Mouse (Mus musculus): ENCODE data around the gene Micu1.
"Not testable (repeated sequence)": the region's sequence is repeated elsewhere in the genome, so short reads cannot be mapped to it uniquely, and the experiment has no call there.

Gene Micu1

GRCm38 (mm10) chr10:59702207-59703032 is at the start of gene Micu1:
Micu1 (plus strand) TSS chr10:59702477.
- DNase-seq (ENCODE audit: extremely low read depth, low read depth, low spot score) = peak; percentile 45

- no peak for DNase-seq (ENCODE audit: extremely low read depth, low read depth, low spot score)
Observed at GRCm38 (mm10) chr10:59656799-59657198, 45.5 kb upstream of the Micu1 start.

GRCm38 (mm10) chr10:59664765-59665164 is 37.5 kb upstream of the Micu1 start:
- no peak for DNase-seq (ENCODE audit: extremely low read depth, low read depth, low spot score)

- DNase-seq (ENCODE audit: extremely low read depth, low read depth, low spot score) = no peak
Observed at GRCm38 (mm10) chr10:59665503-59666291, 36.6 kb upstream of the Micu1 start.

- DNase-seq (ENCODE audit: extremely low read depth, low read depth, low spot score) = no peak
Observed at GRCm38 (mm10) chr10:59667377-59667776, 34.9 kb upstream of the Micu1 start.

GRCm38 (mm10) chr10:59668491-59668890 is 33.8 kb upstream of the Micu1 start:
- no peak for DNase-seq (ENCODE audit: extremely low read depth, low read depth, low spot score)

- no peak for DNase-seq (ENCODE audit: extremely low read depth, low read depth, low spot score)
Observed at GRCm38 (mm10) chr10:59677836-59678235, 24.4 kb upstream of the Micu1 start.

GRCm38 (mm10) chr10:59679189-59679588 is 23.1 kb upstream of the Micu1 start:
- DNase-seq (ENCODE audit: extremely low read depth, low read depth, low spot score) = no peak

- not testable (repeated sequence) for DNase-seq (ENCODE audit: extremely low read depth, low read depth, low spot score)
Observed at GRCm38 (mm10) chr10:59685586-59685985, 16.7 kb upstream of the Micu1 start.

- no peak for DNase-seq (ENCODE audit: extremely low read depth, low read depth, low spot score)
Observed at GRCm38 (mm10) chr10:59687126-59687525, 15.2 kb upstream of the Micu1 start.

- DNase-seq (ENCODE audit: extremely low read depth, low read depth, low spot score) = no peak
Observed at GRCm38 (mm10) chr10:59689836-59690235, 12.4 kb upstream of the Micu1 start.

- no peak for DNase-seq (ENCODE audit: extremely low read depth, low read depth, low spot score)
Observed at GRCm38 (mm10) chr10:59692441-59692840, 9.8 kb upstream of the Micu1 start.

GRCm38 (mm10) chr10:59694104-59694503 is 8.2 kb upstream of the Micu1 start:
- no peak for DNase-seq (ENCODE audit: extremely low read depth, low read depth, low spot score)

- DNase-seq (ENCODE audit: extremely low read depth, low read depth, low spot score) = no peak
Observed at GRCm38 (mm10) chr10:59699516-59699915, 2.8 kb upstream of the Micu1 start.

GRCm38 (mm10) chr10:59701805-59702204 is 472 bp upstream of the Micu1 start:
- no peak for DNase-seq (ENCODE audit: extremely low read depth, low read depth, low spot score)

- no peak for DNase-seq (ENCODE audit: extremely low read depth, low read depth, low spot score)
Observed at GRCm38 (mm10) chr10:59703060-59703760, 933 bp downstream of the Micu1 start.

- DNase-seq (ENCODE audit: extremely low read depth, low read depth, low spot score) = no peak
Observed at GRCm38 (mm10) chr10:59706991-59707546, 4.8 kb downstream of the Micu1 start.

- no peak for DNase-seq (ENCODE audit: extremely low read depth, low read depth, low spot score)
Observed at GRCm38 (mm10) chr10:59707595-59707994, 5.3 kb downstream of the Micu1 start.

- DNase-seq (ENCODE audit: extremely low read depth, low read depth, low spot score) = peak; percentile 7
Observed at GRCm38 (mm10) chr10:59709281-59709680, 7.0 kb downstream of the Micu1 start.

GRCm38 (mm10) chr10:59710246-59710645 is 8.0 kb downstream of the Micu1 start:
- no peak for DNase-seq (ENCODE audit: extremely low read depth, low read depth, low spot score)

- no peak for DNase-seq (ENCODE audit: extremely low read depth, low read depth, low spot score)
Observed at GRCm38 (mm10) chr10:59712062-59712461, 9.8 kb downstream of the Micu1 start.

Data from fat pad, adult 2 months (tissue).